Mouse (Mus musculus) heart, embryonic 15.5 days (tissue): Measurements from ENCODE around the gene Tuba1a. TPM values are rescaled to one million over a fixed set of nuclear protein-coding genes. Genes with fewer than 3 reads are reported as not detected.

Experiments used
- ATAC-seq: fragments of 200-750 bp; cut with Nextera tagmentation; replicated peaks from 2 replicates; pipeline ENCODE4 v1.8.0; 2017; ENCODE audit warnings: low read depth, moderate TSS enrichment; ENCODE audit not compliant: insufficient number of reproducible peaks, insufficient read depth, low FRiP score
- H3K27ac ChIP-seq: fragments of 300-500 bp; sonication (generic); 2 replicates; pipeline ENCODE4 v1.5.1; 2015; ENCODE audit warnings: mild to moderate bottlenecking, inconsistent platforms
- H3K27me3 ChIP-seq: fragments of 300-500 bp; sonication (generic); 2 replicates; pipeline ENCODE4 v1.6.1; 2015; ENCODE audit warnings: inconsistent platforms
- H3K36me3 ChIP-seq: fragments of 300-500 bp; sonication (generic); 2 replicates; pipeline ENCODE4 v1.6.1; 2015; ENCODE audit warnings: mild to moderate bottlenecking, inconsistent platforms
- H3K4me1 ChIP-seq: fragments of 300-500 bp; sonication (generic); replicated peaks from 2 replicates; pipeline ENCODE4 v1.6.1; 2015; ENCODE audit warnings: inconsistent platforms
- H3K4me2 ChIP-seq: fragments of 300-500 bp; sonication (generic); 2 replicates; pipeline ENCODE4 v1.6.1; 2015; ENCODE audit warnings: inconsistent platforms, mild to moderate bottlenecking, moderate library complexity
- H3K4me3 ChIP-seq: fragments of 300-500 bp; sonication (generic); 2 replicates; pipeline ENCODE4 v1.5.1; 2015; ENCODE audit warnings: mild to moderate bottlenecking, inconsistent platforms
- H3K9ac ChIP-seq: fragments of 300-500 bp; sonication (generic); 2 replicates; pipeline ENCODE4 v1.6.1; 2015; ENCODE audit warnings: mild to moderate bottlenecking, inconsistent platforms
- H3K9me3 ChIP-seq: fragments of 300-500 bp; sonication (generic); replicated peaks from 2 replicates; pipeline ENCODE4 v1.6.1; 2016; ENCODE audit warnings: inconsistent platforms
- WGBS: fragments of 180-500 bp; shearing (Covaris S2); methylation state at CpG from one replicate; pipeline ENCODE4 v1.1.7; 2015; ENCODE audit warnings: mixed read lengths; 5-methylcytosine and 5-hydroxymethylcytosine counted together
- polyA plus RNA-seq: library from polyadenylated mRNA; unstranded; fragments of >200 nt; fragmentation: Nextera tagmentation; extraction: Ambion mirVana; gene quantifications from 2 replicates; pipeline ENCODE4 v1.2.1, GENCODE M21; 2015

Gene Tuba1a
- polyA plus RNA-seq, 1 experiment from 2014 or later = 719 TPM

- Histone ChIP-seq H3K4me2 (peak within 1 kb of the TSS; percentile 67), H3K4me1 (peaks cover 26% of the 10 kb centered on the region), H3K36me3 (peaks cover 4% of the 10 kb centered on the region), H3K9ac (peak within 1 kb of the TSS; percentile 85), H3K27me3 (no peaks in the 10 kb centered on the region), H3K27ac (peak within 1 kb of the TSS; percentile 95), H3K9me3 (no peaks in the 10 kb centered on the region), H3K4me3 (peak within 1 kb of the TSS; percentile 84)
- ATAC-seq = peak; percentile 99
- under 1% methylated on average over 73 of the region's 82 CpGs for WGBS
Observed at GRCm38 (mm10) chr15:98917538-98918498, 35.7 kb downstream of the Tuba1a start, which contains the start of gene Lmbr1l. Lmbr1l (minus strand) TSS chr15:98918231.

GRCm38 (mm10) chr15:98917091-98917490 lies 36.4 kb downstream of the Tuba1a start:
- WGBS = 0% methylated on average over 14 of the region's 14 CpGs
- Histone ChIP-seq H3K4me1 (peaks cover 26% of the 10 kb centered on the region), H3K4me3 (peak overlapping the region; percentile 84), H3K4me2 (peak overlapping the region; percentile 67), H3K9ac (peak overlapping the region; percentile 85), H3K27me3 (no peaks in the 10 kb centered on the region), H3K36me3 (peaks cover 12% of the 10 kb centered on the region), H3K27ac (peak overlapping the region; percentile 95), H3K9me3 (no peaks in the 10 kb centered on the region)
- ATAC-seq = no peak

- peaks cover 22% of the 10 kb centered on the region for H3K36me3 ChIP-seq
- peak overlapping the region; percentile 67 for H3K4me2 ChIP-seq
- no peak overlapping the region for H3K4me3 ChIP-seq
- H3K27me3 ChIP-seq = no peaks in the 10 kb centered on the region
- H3K9ac ChIP-seq = no peak overlapping the region
- H3K27ac ChIP-seq = no peak overlapping the region
- H3K4me1 ChIP-seq = peaks cover 26% of the 10 kb centered on the region
- no peaks in the 10 kb centered on the region for H3K9me3 ChIP-seq
- ATAC-seq = no peak
- 94% methylated on average over 4 of the region's 4 CpGs for WGBS
Observed at GRCm38 (mm10) chr15:98916016-98916415, 37.5 kb downstream of the Tuba1a start.

GRCm38 (mm10) chr15:98914903-98915302 lies 38.6 kb downstream of the Tuba1a start:
- ATAC-seq = no peak
- WGBS = 89% methylated on average over 6 of the region's 6 CpGs
- Histone ChIP-seq H3K9me3 (no peaks in the 10 kb centered on the region), H3K27ac (no peak overlapping the region), H3K4me3 (no peak overlapping the region), H3K4me2 (no peak overlapping the region), H3K4me1 (peaks cover 26% of the 10 kb centered on the region), H3K9ac (no peak overlapping the region), H3K27me3 (no peaks in the 10 kb centered on the region), H3K36me3 (peaks cover 30% of the 10 kb centered on the region)

- H3K4me1 ChIP-seq = no peaks in the 10 kb centered on the region
- no peak overlapping the region for H3K4me3 ChIP-seq
- H3K36me3 ChIP-seq = peaks cover 50% of the 10 kb centered on the region
- no peak overlapping the region for H3K4me2 ChIP-seq
- no peak overlapping the region for H3K9ac ChIP-seq
- no peak for ATAC-seq
- H3K9me3 ChIP-seq = no peaks in the 10 kb centered on the region
- no peak overlapping the region for H3K27ac ChIP-seq
- 31% methylated on average over 10 of the region's 10 CpGs for WGBS
- no peaks in the 10 kb centered on the region for H3K27me3 ChIP-seq
Observed at GRCm38 (mm10) chr15:98904692-98905091, 48.8 kb downstream of the Tuba1a start.

GRCm38 (mm10) chr15:98902600-98902999 lies 50.9 kb downstream of the Tuba1a start:
- H3K36me3 ChIP-seq = peaks cover 29% of the 10 kb centered on the region
- no peak for ATAC-seq
- no peak overlapping the region for H3K9ac ChIP-seq
- peaks cover 19% of the 10 kb centered on the region for H3K27me3 ChIP-seq
- H3K4me1 ChIP-seq = peaks cover 11% of the 10 kb centered on the region
- no peak overlapping the region for H3K4me3 ChIP-seq
- H3K4me2 ChIP-seq = no peak overlapping the region
- no peak overlapping the region for H3K27ac ChIP-seq
- WGBS = 81% methylated on average over 2 of the region's 2 CpGs
- H3K9me3 ChIP-seq = no peaks in the 10 kb centered on the region

GRCm38 (mm10) chr15:98901530-98901929 lies 52.0 kb downstream of the Tuba1a start:
- H3K4me3 ChIP-seq = no peak overlapping the region
- H3K9me3 ChIP-seq = no peaks in the 10 kb centered on the region
- H3K9ac ChIP-seq = no peak overlapping the region
- WGBS = 67% methylated on average over 1 of the region's 1 CpGs
- H3K36me3 ChIP-seq = peaks cover 21% of the 10 kb centered on the region
- H3K4me1 ChIP-seq = peaks cover 18% of the 10 kb centered on the region
- ATAC-seq = no peak
- H3K27ac ChIP-seq = no peak overlapping the region
- H3K27me3 ChIP-seq = peaks cover 30% of the 10 kb centered on the region
- H3K4me2 ChIP-seq = no peak overlapping the region

Other genes with a start within 250 kb of the Tuba1a start
- 0.87 and 1.0 TPM in 2 replicates for gene Ccdc65, start 245.5 kb downstream of the Tuba1a start, polyA plus RNA-seq
- 20.9 and 26.6 TPM in 2 replicates for gene Fkbp11, start 225.5 kb downstream of the Tuba1a start, polyA plus RNA-seq
- gene Arf3, start 190.5 kb downstream of the Tuba1a start, polyA plus RNA-seq = 29.5 and 41.5 TPM in 2 replicates
- 0.46 TPM in 1 of 2 replicates, not detected in the other for gene Wnt10b, start 175.6 kb downstream of the Tuba1a start, polyA plus RNA-seq
- gene Wnt1, start 163.8 kb downstream of the Tuba1a start, polyA plus RNA-seq = not detected in 2 replicates
- 0.32 and 0.66 TPM in 2 replicates for gene Ddn, start 144.2 kb downstream of the Tuba1a start, polyA plus RNA-seq
- 93.5 and 100 TPM in 2 replicates for gene Prkag1, start 122.2 kb downstream of the Tuba1a start, polyA plus RNA-seq
- gene Kmt2d, start 82.5 kb downstream of the Tuba1a start, polyA plus RNA-seq = 7.6 and 9.3 TPM in 2 replicates
- gene Rhebl1, start 59.2 kb downstream of the Tuba1a start, polyA plus RNA-seq = 5.9 and 6.7 TPM in 2 replicates
- gene Dhh, start 55.2 kb downstream of the Tuba1a start, polyA plus RNA-seq = 2.1 and 4.2 TPM in 2 replicates
- gene Lmbr1l, start 35.5 kb downstream of the Tuba1a start, polyA plus RNA-seq = 10.7 and 13.7 TPM in 2 replicates
- gene Tuba1b, start 19.1 kb downstream of the Tuba1a start, polyA plus RNA-seq = 1,310 and 1,493 TPM in 2 replicates
- gene Gm49450, start 152 bp downstream of the Tuba1a start, polyA plus RNA-seq = not detected in 2 replicates
- 117 and 139 TPM in 2 replicates for gene Tuba1c, start 76.2 kb upstream of the Tuba1a start, polyA plus RNA-seq
- 1.1 and 12.9 TPM in 2 replicates for gene Prph, start 101.5 kb upstream of the Tuba1a start, polyA plus RNA-seq
- gene Troap, start 120.9 kb upstream of the Tuba1a start, polyA plus RNA-seq = 26.8 and 27.9 TPM in 2 replicates
- gene C1ql4, start 134.1 kb upstream of the Tuba1a start, polyA plus RNA-seq = 0.15 and 0.26 TPM in 2 replicates
- gene Dnajc22, start 139.5 kb upstream of the Tuba1a start, polyA plus RNA-seq = 0.55 and 1.0 TPM in 2 replicates
- gene Spats2, start 172.2 kb upstream of the Tuba1a start, polyA plus RNA-seq = 27.3 and 28.7 TPM in 2 replicates